Mouse (Mus musculus): ENCODE results near the gene Msh5. TPM values are rescaled to one million over a fixed set of nuclear protein-coding genes. Genes with fewer than 3 reads are reported as not detected.

The Msh5 gene
- polyA plus RNA-seq, 1 experiment from 2014 or later, result 3.9 TPM

- Histone ChIP-seq H3K9ac (ENCODE audit: low read length) (no peak overlapping the region), H3K27ac (ENCODE audit: low read depth) (no peak overlapping the region), H3K4me2 (ENCODE audit: low read length) (no peak overlapping the region), H3K9me3 (ENCODE audit: control insufficient read depth, low read length) (no peaks in the 10 kb centered on the region), H3K36me3 (ENCODE audit: control insufficient read depth, insufficient read depth, low read length) (peaks cover 21% of the 10 kb centered on the region), H3K4me1 (replicated peaks; ENCODE audit: control insufficient read depth, insufficient read depth, low read length) (peaks cover 28% of the 10 kb centered on the region), H3K27me3 (replicated peaks; ENCODE audit: control insufficient read depth, insufficient read depth, low read length) (peaks cover 9% of the 10 kb centered on the region; the same call in 1 of the 2 replicates), H3K4me3 (ENCODE audit: low read depth, low read length) (no peak overlapping the region)
- no peak for DNase-seq (ENCODE audit: low spot score)
- 85% methylated on average over 3 of the region's 3 CpGs for WGBS
- ATAC-seq (replicated peaks; ENCODE audit: low FRiP score, low TSS enrichment, low read depth), result no peak
Observed at GRCm38 (mm10) chr17:35063466-35063865, 16.9 kb upstream of the Msh5 start.

- peaks cover 4% of the 10 kb centered on the region; the same call in 1 of the 2 replicates for H3K27me3 ChIP-seq (replicated peaks; ENCODE audit: control insufficient read depth, insufficient read depth, low read length)
- no peak overlapping the region for H3K4me3 ChIP-seq (ENCODE audit: low read depth, low read length)
- DNase-seq (ENCODE audit: low spot score) (no peak), ATAC-seq (replicated peaks; ENCODE audit: low FRiP score, low TSS enrichment, low read depth) (no peak)
- WGBS, result 84% methylated on average over 8 of the region's 8 CpGs
- no peak overlapping the region for H3K4me2 ChIP-seq (ENCODE audit: low read length)
- no peak overlapping the region for H3K9ac ChIP-seq (ENCODE audit: low read length)
- H3K4me1 ChIP-seq (replicated peaks; ENCODE audit: control insufficient read depth, insufficient read depth, low read length), result peaks cover 28% of the 10 kb centered on the region
- no peaks in the 10 kb centered on the region for H3K9me3 ChIP-seq (ENCODE audit: control insufficient read depth, low read length)
- no peak overlapping the region for H3K27ac ChIP-seq (ENCODE audit: low read depth)
- peaks cover 39% of the 10 kb centered on the region for H3K36me3 ChIP-seq (ENCODE audit: control insufficient read depth, insufficient read depth, low read length)
Observed at GRCm38 (mm10) chr17:35061299-35061698, 14.8 kb upstream of the Msh5 start.

- 58% methylated on average over 22 of the region's 22 CpGs for WGBS
- H3K27me3 ChIP-seq (replicated peaks; ENCODE audit: control insufficient read depth, insufficient read depth, low read length), result no peaks in the 10 kb centered on the region
- H3K27ac ChIP-seq (ENCODE audit: low read depth), result no peak overlapping the region
- peaks cover 28% of the 10 kb centered on the region for H3K4me1 ChIP-seq (replicated peaks; ENCODE audit: control insufficient read depth, insufficient read depth, low read length)
- peak overlapping the region; percentile 81 for H3K9ac ChIP-seq (ENCODE audit: low read length)
- peaks cover 44% of the 10 kb centered on the region for H3K36me3 ChIP-seq (ENCODE audit: control insufficient read depth, insufficient read depth, low read length)
- H3K9me3 ChIP-seq (ENCODE audit: control insufficient read depth, low read length), result no peaks in the 10 kb centered on the region
- ATAC-seq (replicated peaks; ENCODE audit: low FRiP score, low TSS enrichment, low read depth) (no peak), DNase-seq (ENCODE audit: low spot score) (no peak)
- H3K4me2 ChIP-seq (ENCODE audit: low read length), result peak overlapping the region; percentile 99
- peak overlapping the region; percentile 89 for H3K4me3 ChIP-seq (ENCODE audit: low read depth, low read length)
Observed at GRCm38 (mm10) chr17:35060737-35061297, 14.3 kb upstream of the Msh5 start.

GRCm38 (mm10) chr17:35060071-35060470, 13.5 kb upstream of the Msh5 start:
- H3K27me3 ChIP-seq (replicated peaks; ENCODE audit: control insufficient read depth, insufficient read depth, low read length), result no peaks in the 10 kb centered on the region
- DNase-seq (ENCODE audit: low spot score) (no peak), ATAC-seq (replicated peaks; ENCODE audit: low FRiP score, low TSS enrichment, low read depth) (no peak)
- peak overlapping the region; percentile 99 for H3K4me2 ChIP-seq (ENCODE audit: low read length)
- H3K36me3 ChIP-seq (ENCODE audit: control insufficient read depth, insufficient read depth, low read length), result peaks cover 52% of the 10 kb centered on the region
- peaks cover 21% of the 10 kb centered on the region for H3K4me1 ChIP-seq (replicated peaks; ENCODE audit: control insufficient read depth, insufficient read depth, low read length)
- H3K27ac ChIP-seq (ENCODE audit: low read depth), result no peak overlapping the region
- H3K9ac ChIP-seq (ENCODE audit: low read length), result peak overlapping the region; percentile 81
- WGBS, result 26% methylated on average over 14 of the region's 14 CpGs
- H3K4me3 ChIP-seq (ENCODE audit: low read depth, low read length), result peak overlapping the region; percentile 89
- H3K9me3 ChIP-seq (ENCODE audit: control insufficient read depth, low read length), result no peaks in the 10 kb centered on the region

GRCm38 (mm10) chr17:35058911-35059892, 12.7 kb upstream of the Msh5 start, which contains the start of gene Ddah2:
Gene Ddah2, plus strand, starts transcription at chr17:35059035.
- peaks cover 59% of the 10 kb centered on the region for H3K36me3 ChIP-seq (ENCODE audit: control insufficient read depth, insufficient read depth, low read length)
- H3K9me3 ChIP-seq (ENCODE audit: control insufficient read depth, low read length), result no peaks in the 10 kb centered on the region
- H3K9ac ChIP-seq (ENCODE audit: low read length), result peak within 1 kb of the TSS; percentile 81
- no peaks in the 10 kb centered on the region for H3K27me3 ChIP-seq (replicated peaks; ENCODE audit: control insufficient read depth, insufficient read depth, low read length)
- peak within 1 kb of the TSS; percentile 94 for H3K27ac ChIP-seq (ENCODE audit: low read depth)
- ATAC-seq (replicated peaks; ENCODE audit: low FRiP score, low TSS enrichment, low read depth) (peak; percentile 91), DNase-seq (ENCODE audit: low spot score) (peak; percentile 97)
- H3K4me1 ChIP-seq (replicated peaks; ENCODE audit: control insufficient read depth, insufficient read depth, low read length), result peaks cover 13% of the 10 kb centered on the region
- H3K4me2 ChIP-seq (ENCODE audit: low read length), result peak within 1 kb of the TSS; percentile 99
- H3K4me3 ChIP-seq (ENCODE audit: low read depth, low read length), result peak within 1 kb of the TSS; percentile 89
- under 1% methylated on average over 57 of the region's 57 CpGs for WGBS

- H3K9ac ChIP-seq (ENCODE audit: low read length), result 0 out of 2 replicates have a peak overlapping the region, but pooled peaks have one; percentile 5
Observed at GRCm38 (mm10) chr17:35058316-35058715, 11.8 kb upstream of the Msh5 start.

GRCm38 (mm10) chr17:35057090-35057489, 10.5 kb upstream of the Msh5 start:
- Histone ChIP-seq H3K4me2 (ENCODE audit: low read length) (no peak overlapping the region), H3K36me3 (ENCODE audit: control insufficient read depth, insufficient read depth, low read length) (peaks cover 77% of the 10 kb centered on the region), H3K27me3 (replicated peaks; ENCODE audit: control insufficient read depth, insufficient read depth, low read length) (no peaks in the 10 kb centered on the region), H3K4me3 (ENCODE audit: low read depth, low read length) (no peak overlapping the region), H3K4me1 (replicated peaks; ENCODE audit: control insufficient read depth, insufficient read depth, low read length) (peaks cover 20% of the 10 kb centered on the region), H3K9ac (ENCODE audit: low read length) (no peak overlapping the region), H3K27ac (ENCODE audit: low read depth) (no peak overlapping the region), H3K9me3 (ENCODE audit: control insufficient read depth, low read length) (no peaks in the 10 kb centered on the region)
- DNase-seq (ENCODE audit: low spot score) (no peak), ATAC-seq (replicated peaks; ENCODE audit: low FRiP score, low TSS enrichment, low read depth) (no peak)
- 73% methylated on average over 3 of the region's 3 CpGs for WGBS

More at GRCm38 (mm10) chr17:35058316-35058715, 11.8 kb upstream of the Msh5 start:
- 58% methylated on average over 9 of the region's 9 CpGs for WGBS
- DNase-seq (ENCODE audit: low spot score) (no peak), ATAC-seq (replicated peaks; ENCODE audit: low FRiP score, low TSS enrichment, low read depth) (peak; percentile 5; the same call in 1 of the 2 replicates)
- Histone ChIP-seq H3K9me3 (ENCODE audit: control insufficient read depth, low read length) (no peaks in the 10 kb centered on the region), H3K27ac (ENCODE audit: low read depth) (peak overlapping the region; percentile 94; the same call in 1 of the 2 replicates), H3K4me3 (ENCODE audit: low read depth, low read length) (peak overlapping the region; percentile 89; the same call in 1 of the 2 replicates), H3K4me2 (ENCODE audit: low read length) (peak overlapping the region; percentile 99; the same call in 1 of the 2 replicates), H3K4me1 (replicated peaks; ENCODE audit: control insufficient read depth, insufficient read depth, low read length) (peaks cover 12% of the 10 kb centered on the region), H3K27me3 (replicated peaks; ENCODE audit: control insufficient read depth, insufficient read depth, low read length) (no peaks in the 10 kb centered on the region), H3K36me3 (ENCODE audit: control insufficient read depth, insufficient read depth, low read length) (peaks cover 68% of the 10 kb centered on the region)

- no peaks in the 10 kb centered on the region for H3K27me3 ChIP-seq (replicated peaks; ENCODE audit: control insufficient read depth, insufficient read depth, low read length)
- H3K4me1 ChIP-seq (replicated peaks; ENCODE audit: control insufficient read depth, insufficient read depth, low read length), result peaks cover 21% of the 10 kb centered on the region
- DNase-seq (ENCODE audit: low spot score) (no peak), ATAC-seq (replicated peaks; ENCODE audit: low FRiP score, low TSS enrichment, low read depth) (no peak)
- H3K4me3 ChIP-seq (ENCODE audit: low read depth, low read length), result no peak overlapping the region
- 92% methylated on average over 7 of the region's 7 CpGs for WGBS
- H3K9me3 ChIP-seq (ENCODE audit: control insufficient read depth, low read length), result no peaks in the 10 kb centered on the region
- H3K4me2 ChIP-seq (ENCODE audit: low read length), result no peak overlapping the region
- peaks cover 67% of the 10 kb centered on the region for H3K36me3 ChIP-seq (ENCODE audit: control insufficient read depth, insufficient read depth, low read length)
- H3K27ac ChIP-seq (ENCODE audit: low read depth), result no peak overlapping the region
- H3K9ac ChIP-seq (ENCODE audit: low read length), result no peak overlapping the region
Observed at GRCm38 (mm10) chr17:35055691-35056495, 9.3 kb upstream of the Msh5 start.
